Mouse (Mus musculus): ENCODE measurements around the gene Naxd.

- TF ChIP-seq CTCF (IDR thresholded peaks at IDR 0.05; ENCODE audit: borderline replicate concordance, insufficient read depth, low read depth, low read length) = no peak
- TF ChIP-seq POLR2A (IDR thresholded peaks at IDR 0.05; ENCODE audit: borderline replicate concordance, insufficient read depth, low read length) = no peak
Observed at GRCm38 (mm10) chr8:11471309-11471708, 26.0 kb upstream of the Naxd start.
